Mouse (Mus musculus) adrenal gland, adult 8-10 months (tissue): ENCODE measurements around the gene Madcam1. TPM values are rescaled to one million over a fixed set of nuclear protein-coding genes. Genes with fewer than 3 reads are reported as not detected.

ENCODE experiments used
- DNase-seq: peaks from one replicate; pipeline ENCODE4 v3.0.0; 2022
- total RNA-seq, 4 experiments: library from RNA; stranded (reverse); gene quantifications; 2 replicates each; pipeline ENCODE4 v1.2.4; 2022

The Madcam1 gene
- total RNA-seq, 4 experiments from 2014 or later, result not detected

GRCm38 (mm10) chr10:79712499-79713126, 48.3 kb downstream of the Madcam1 start:
- no peak for DNase-seq

- DNase-seq, result no peak
Measured at GRCm38 (mm10) chr10:79713163-79713562, 48.8 kb downstream of the Madcam1 start.

GRCm38 (mm10) chr10:79714996-79715395, 50.6 kb downstream of the Madcam1 start:
- DNase-seq, result no peak

- DNase-seq, result no peak
Measured at GRCm38 (mm10) chr10:79716254-79716987, 52.1 kb downstream of the Madcam1 start, which contains the start of gene Hcn2. Gene Hcn2, plus strand, starts transcription at chr10:79716634.

DNA sequence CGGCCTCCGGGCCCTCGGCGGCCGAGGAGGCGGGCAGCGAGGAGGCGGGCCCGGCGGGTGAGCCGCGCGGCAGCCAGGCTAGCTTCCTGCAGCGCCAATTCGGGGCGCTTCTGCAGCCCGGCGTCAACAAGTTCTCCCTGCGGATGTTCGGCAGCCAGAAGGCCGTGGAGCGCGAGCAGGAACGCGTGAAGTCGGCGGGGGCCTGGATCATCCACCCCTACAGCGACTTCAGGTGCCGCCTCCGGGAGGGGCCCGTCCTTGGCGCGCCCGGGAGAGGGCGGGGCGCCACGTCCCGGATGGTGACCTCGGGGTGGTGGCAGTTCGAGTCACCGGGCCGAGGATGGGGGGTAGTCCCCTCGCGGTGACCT, 52.6 kb downstream of the Madcam1 start:
- no peak for DNase-seq

DNA sequence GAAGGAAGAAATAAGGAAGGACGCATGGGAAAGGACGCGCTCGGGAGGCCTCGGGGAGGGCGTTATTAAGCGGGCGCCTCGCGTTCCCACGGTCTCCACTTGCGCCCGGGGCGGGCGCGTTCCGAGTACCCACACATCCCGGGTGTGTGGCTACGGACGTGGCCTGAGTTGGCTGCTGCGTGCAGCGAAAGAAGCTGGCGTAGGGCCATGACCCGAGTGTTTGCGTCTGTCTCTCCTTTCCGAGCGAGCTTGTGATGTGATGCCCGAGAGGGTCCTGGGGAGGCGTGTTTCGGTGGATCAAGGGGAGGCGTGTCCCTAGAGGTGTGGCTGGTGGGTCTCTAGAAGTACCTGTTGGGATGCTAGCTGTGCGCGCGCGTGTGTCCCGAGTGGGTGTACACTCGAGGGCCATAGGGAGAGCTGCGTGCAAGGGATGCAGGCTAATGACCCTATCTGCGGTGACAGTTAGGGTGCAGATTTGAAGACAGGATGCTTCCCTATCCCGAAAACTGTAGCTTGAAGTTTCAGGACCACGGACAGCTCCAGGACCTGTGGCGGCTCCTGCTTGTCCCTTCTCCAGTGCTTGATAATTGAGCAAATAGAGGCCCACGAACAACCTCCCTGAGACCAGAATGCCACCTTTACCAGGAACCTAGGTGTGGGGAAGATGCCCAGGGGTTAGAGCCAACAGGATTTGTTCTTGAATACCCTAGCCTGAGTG, 53.4 kb downstream of the Madcam1 start:
- no peak for DNase-seq

Other genes with a start within 250 kb of the Madcam1 start
- not detected for gene Vmn2r83, start 195.8 kb upstream of the Madcam1 start, total RNA-seq
- 10 to 100 TPM; 21.3 to 49.8 (median 30.1) TPM for gene Plpp2, start 130.8 kb upstream of the Madcam1 start, total RNA-seq
- 10 to 100 TPM; 24.2 to 49.8 (median 41.4) TPM for gene Mier2, start 109.4 kb upstream of the Madcam1 start, total RNA-seq
- not detected for gene Theg, start 77.2 kb upstream of the Madcam1 start, total RNA-seq
- gene C2cd4c, start 50.5 kb upstream of the Madcam1 start, total RNA-seq, result under 1 TPM; 0.12 to 0.31 (median 0.17) TPM
- 10 to 100 TPM in 1 of 4 experiments, 1 to 10 TPM in 3; 3.6 to 11.4 (median 6.0) TPM for gene Shc2, start 26.6 kb upstream of the Madcam1 start, total RNA-seq
- gene Odf3l2, start 18.8 kb upstream of the Madcam1 start, total RNA-seq, result not detected
- 10 to 100 TPM; 37.8 to 41.6 (median 39.3) TPM for gene Tpgs1, start 4.8 kb downstream of the Madcam1 start, total RNA-seq
- gene Cdc34, start 17.6 kb downstream of the Madcam1 start, total RNA-seq, result 10 to 100 TPM; 50.9 to 77.7 (median 69.2) TPM
- 1 to 10 TPM; 1.2 to 2.2 (median 1.7) TPM for gene Gzmm, start 24.5 kb downstream of the Madcam1 start, total RNA-seq
- gene Bsg, start 39.9 kb downstream of the Madcam1 start, total RNA-seq, result 100 to 1,000 TPM; 578 to 598 (median 581) TPM
- gene Hcn2, start 52.1 kb downstream of the Madcam1 start, total RNA-seq, result 10 to 100 TPM in 2 of 4 experiments, 1 to 10 TPM in 2; 8.1 to 10.9 (median 10.3) TPM
- 10 to 100 TPM; 58.5 to 79.0 (median 70.8) TPM for gene Polrmt, start 82.0 kb downstream of the Madcam1 start, total RNA-seq
- gene Fgf22, start 90.5 kb downstream of the Madcam1 start, total RNA-seq, result 1 to 10 TPM in 2 of 4 experiments, under 1 TPM in 1, not detected in 1; 0.38 to 1.2 (median 1.1) TPM
- 10 to 100 TPM; 45.2 to 61.9 (median 50.8) TPM for gene Rnf126, start 102.4 kb downstream of the Madcam1 start, total RNA-seq
- 10 to 100 TPM in 2 of 4 experiments, 1 to 10 TPM in 2; 8.8 to 55.0 (median 26.2) TPM for gene Fstl3, start 112.7 kb downstream of the Madcam1 start, total RNA-seq
- gene Prss57, start 126.4 kb downstream of the Madcam1 start, total RNA-seq, result under 1 TPM in 2 of 4 experiments, not detected in 2; 0.13 to 0.38 TPM
- gene Palm, start 129.0 kb downstream of the Madcam1 start, total RNA-seq, result 100 to 1,000 TPM in 2 of 4 experiments, 10 to 100 TPM in 2; 72.7 to 123 (median 96.1) TPM
- gene Misp, start 156.4 kb downstream of the Madcam1 start, total RNA-seq, result under 1 TPM; 0.64 to 0.95 (median 0.70) TPM
- 100 to 1,000 TPM; 249 to 275 (median 255) TPM for gene Ptbp1, start 189.9 kb downstream of the Madcam1 start, total RNA-seq
- under 1 TPM in 1 of 4 experiments, not detected in 3; 0.35 TPM for gene Prtn3, start 209.9 kb downstream of the Madcam1 start, total RNA-seq
- gene Plppr3, start 210.1 kb downstream of the Madcam1 start, total RNA-seq, result 1 to 10 TPM; 1.7 to 4.3 (median 3.0) TPM
- not detected for gene Elane, start 221.7 kb downstream of the Madcam1 start, total RNA-seq
- 1,000 to 10,000 TPM in 2 of 4 experiments, 100 to 1,000 TPM in 2; 123 to 1,857 (median 821) TPM for gene Cfd, start 226.3 kb downstream of the Madcam1 start, total RNA-seq
- 10 to 100 TPM; 50.9 to 60.7 (median 57.8) TPM for gene Med16, start 244.4 kb downstream of the Madcam1 start, total RNA-seq
- gene Gm26602, start 246.3 kb downstream of the Madcam1 start, total RNA-seq, result not detected